Mouse (Mus musculus): ENCODE data around the gene Gm11111. TPM values are rescaled to one million over a fixed set of nuclear protein-coding genes. Genes with fewer than 3 reads are reported as not detected.

Gene Gm11111
- total and polyA plus RNA-seq, 3 experiments, result not detected

DNA sequence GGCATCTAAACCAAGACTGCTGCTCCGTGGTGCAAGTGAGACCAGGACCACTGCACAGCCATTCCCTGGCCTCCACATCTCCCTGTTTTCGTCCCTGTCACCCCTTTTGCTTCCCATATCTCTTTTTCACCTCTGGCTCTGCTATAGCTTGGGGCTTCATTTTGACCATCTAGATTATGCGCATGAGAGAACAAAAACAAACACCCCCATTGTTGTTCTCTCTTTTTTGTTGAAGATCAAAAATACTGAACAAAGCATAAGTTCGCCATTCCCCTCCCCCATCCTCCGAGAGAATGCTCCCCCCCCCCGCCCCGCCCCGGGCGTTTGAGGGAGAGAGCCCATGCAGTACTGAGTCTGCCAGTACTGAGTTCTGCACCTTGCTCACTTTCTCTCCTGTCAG lies 11.3 kb downstream of the Gm11111 start:
- Histone ChIP-seq H3K27ac (ENCODE audit: insufficient read depth, low read depth) (no peak overlapping the region), H3K79me2 (replicated peaks; ENCODE audit: control insufficient read depth, extremely low read depth, insufficient read depth, poor library complexity, severe bottlenecking) (no peaks in the 10 kb centered on the region), H3K9ac (ENCODE audit: insufficient read depth, low read depth) (no peak overlapping the region), H3K27me3 (replicated peaks) (no peaks in the 10 kb centered on the region), H3K9me3 (replicated peaks; ENCODE audit: low read length) (no peaks in the 10 kb centered on the region), H3K4me1 (ENCODE audit: control insufficient read depth in 1 of 2, insufficient read depth in 2 of 2) (peaks cover 8 to 42% of the 10 kb centered on the region in 2 experiments), H3K4me3 (replicated peaks in 1 of 3; ENCODE audit: low read depth in 2 of 3, low read length in 2 of 3, poor library complexity in 1 of 3) (no peak overlapping the region), H3K4me2 (ENCODE audit: insufficient read depth, low read depth, poor library complexity, severe bottlenecking) (no peak overlapping the region), H3K36me3 (replicated peaks in 1 of 2; ENCODE audit: control insufficient read depth in 1 of 2, insufficient read depth in 1 of 2, low read length in 1 of 2) (no peaks in the 10 kb centered on the region)
- no peak for DNase-seq (ENCODE audit: extremely low read depth)
- TF ChIP-seq CHD1 (IDR thresholded peaks at IDR 0.05; ENCODE audit: low read depth, low read length), result no peak
- TF ChIP-seq USF1 (IDR thresholded peaks at IDR 0.05; ENCODE audit: low read depth, low read length), result no peak
- no peak for TF ChIP-seq MAZ (IDR thresholded peaks at IDR 0.05; ENCODE audit: low read depth, low read length)
- TF ChIP-seq TCF12 (IDR thresholded peaks at IDR 0.05; ENCODE audit: low read depth, low read length), result no peak
- no peak for TF ChIP-seq MXI1 (IDR thresholded peaks at IDR 0.05; ENCODE audit: low read depth, low read length)
- no peak for TF ChIP-seq RAD21 (IDR thresholded peaks at IDR 0.05; ENCODE audit: low read depth, low read length)
- no peak for TF ChIP-seq GABPA (IDR thresholded peaks at IDR 0.05; ENCODE audit: insufficient replicate concordance, low read depth, low read length)
- no peak for TF ChIP-seq E2F4 (IDR thresholded peaks at IDR 0.05; ENCODE audit: insufficient replicate concordance, low read depth, low read length)
- TF ChIP-seq ZNF384 (IDR thresholded peaks at IDR 0.05; ENCODE audit: low read depth, low read length), result no peak
- dilution Hi-C loops (cut with MboI; ENCODE audit: extremely low pct_ligation_motif_present, extremely low pct_unique_long_range_greater_than_20kb, low sequenced_read_pairs) (no loop called here), in situ Hi-C loops (cut with MboI; ENCODE audit: low pct_ligation_motif_present, low pct_unique_long_range_greater_than_20kb, low sequenced_read_pairs) (no loop called here)

DNA sequence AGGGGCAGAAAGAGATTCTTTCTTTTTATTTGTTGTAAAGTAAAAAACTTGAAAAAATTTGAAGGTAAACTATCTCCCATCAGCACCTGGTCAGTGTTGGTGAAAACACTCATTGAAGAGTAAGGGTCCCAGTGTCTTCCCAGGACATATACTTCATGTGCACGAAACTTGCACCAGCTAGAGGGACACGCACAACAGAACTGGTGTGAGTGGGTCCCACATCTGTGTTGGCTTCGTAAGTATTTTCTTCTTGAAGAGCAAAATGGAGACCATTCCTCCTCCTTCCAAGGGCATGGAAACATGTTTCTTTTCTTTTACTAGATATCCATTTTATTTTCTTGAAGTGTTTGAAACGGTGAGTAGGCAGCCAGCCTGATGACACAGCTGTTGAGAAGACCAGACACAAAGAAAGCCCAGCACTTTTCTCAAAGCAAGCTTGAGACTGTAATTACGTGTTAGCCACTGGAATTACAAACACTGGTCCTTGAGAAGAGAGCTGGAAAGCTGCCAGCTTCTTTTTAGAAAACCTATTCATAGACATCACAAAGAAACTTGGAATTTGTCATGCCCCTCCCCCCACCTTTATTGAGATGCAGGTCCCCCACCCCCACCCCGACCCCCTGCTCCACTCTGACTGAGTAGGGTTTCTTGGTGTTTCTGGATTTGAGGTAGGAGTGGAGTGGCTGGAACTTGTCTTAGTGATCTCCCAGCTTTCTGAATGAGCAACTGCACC lies 14.1 kb downstream of the Gm11111 start:
- in situ Hi-C loops (cut with MboI; ENCODE audit: low pct_ligation_motif_present, low pct_unique_long_range_greater_than_20kb, low sequenced_read_pairs), result no loop called here
- H3K9me3 ChIP-seq (replicated peaks; ENCODE audit: low read length), result no peaks in the 10 kb centered on the region
- TF ChIP-seq MYC (IDR thresholded peaks at IDR 0.05; ENCODE audit: low read depth, low read length), result no peak
- TF ChIP-seq IRF4 (IDR thresholded peaks at IDR 0.05; ENCODE audit: low read depth, low read length), result no peak
- no peak for TF ChIP-seq JUND (conservative IDR thresholded peaks at IDR 0.05; ENCODE audit: low read depth, low read length)
- TF ChIP-seq MAZ (IDR thresholded peaks at IDR 0.05; ENCODE audit: low read depth, low read length), result no peak
- TF ChIP-seq MEF2A (IDR thresholded peaks at IDR 0.05; ENCODE audit: borderline replicate concordance, low read depth, low read length), result no peak
- no peak for TF ChIP-seq ZC3H11A (IDR thresholded peaks at IDR 0.05; ENCODE audit: low read depth, low read length)
- no peak for TF ChIP-seq ZKSCAN1 (IDR thresholded peaks at IDR 0.05; ENCODE audit: borderline replicate concordance, low read depth, low read length)
- TF ChIP-seq ZMIZ1 (IDR thresholded peaks at IDR 0.05; ENCODE audit: low read depth, low read length), result no peak
- TF ChIP-seq ELF1 (IDR thresholded peaks at IDR 0.05; ENCODE audit: low read depth, low read length), result no peak
- no peak for TF ChIP-seq POLR2AphosphoS2 (IDR thresholded peaks at IDR 0.05; ENCODE audit: low read depth, low read length)
- no peak for TF ChIP-seq NRF1 (IDR thresholded peaks at IDR 0.05; ENCODE audit: low read depth, low read length)
- TF ChIP-seq ZNF384 (IDR thresholded peaks at IDR 0.05; ENCODE audit: low read depth, low read length), result no peak
- no peak for TF ChIP-seq GABPA (IDR thresholded peaks at IDR 0.05; ENCODE audit: insufficient replicate concordance, low read depth, low read length)
- no peak for TF ChIP-seq MAX (IDR thresholded peaks at IDR 0.05; ENCODE audit: low read length)
- no peak for TF ChIP-seq MXI1 (IDR thresholded peaks at IDR 0.05; ENCODE audit: low read depth, low read length)
- TF ChIP-seq BHLHE40 (IDR thresholded peaks at IDR 0.05; ENCODE audit: low read depth, low read length), result no peak
- no peak for TF ChIP-seq JUN (IDR thresholded peaks at IDR 0.05; ENCODE audit: insufficient read depth, low read depth, low read length)
- H3K79me2 ChIP-seq (replicated peaks; ENCODE audit: control insufficient read depth, extremely low read depth, insufficient read depth, poor library complexity, severe bottlenecking), result no peaks in the 10 kb centered on the region
- no peak overlapping the region for H3K9ac ChIP-seq (ENCODE audit: insufficient read depth, low read depth)
- no peak for DNase-seq (ENCODE audit: extremely low read depth)
- H3K36me3 ChIP-seq (replicated peaks in 1 of 2; ENCODE audit: control insufficient read depth in 1 of 2, insufficient read depth in 1 of 2, low read length in 1 of 2), result no peaks in the 10 kb centered on the region
- H3K4me1 ChIP-seq (ENCODE audit: control insufficient read depth in 1 of 2, insufficient read depth in 2 of 2), result peaks cover 18 to 62% of the 10 kb centered on the region in 2 experiments
- no peak overlapping the region for H3K4me2 ChIP-seq (ENCODE audit: insufficient read depth, low read depth, poor library complexity, severe bottlenecking)
- H3K4me3 ChIP-seq (replicated peaks in 1 of 3; ENCODE audit: low read depth in 2 of 3, low read length in 2 of 3, poor library complexity in 1 of 3), result no peak overlapping the region
- H3K27ac ChIP-seq (ENCODE audit: insufficient read depth, low read depth), result no peak overlapping the region
- dilution Hi-C loops (cut with MboI; ENCODE audit: extremely low pct_ligation_motif_present, extremely low pct_unique_long_range_greater_than_20kb, low sequenced_read_pairs), result no loop called here
- no peaks in the 10 kb centered on the region for H3K27me3 ChIP-seq (replicated peaks)
